Comparison of ENCODE assay signal across 36 mouse cellular contexts in genomic region chr1:170113616-170114015, GRCm38 (mm10). TPM values are rescaled to one million over a fixed set of nuclear protein-coding genes. Genes with fewer than 3 reads are reported as not detected.
"Had no signal": no experiment of that assay in that cellular context is flagged by ENCODE, and none has a peak within 500 bp of the region (broad histone marks: within the 10 kb centered on the region; RNA-seq: fewer than 3 reads in every experiment).

No protein-coding gene starts in this region.

- H3K36me3 ChIP-seq: heart, embryonic 12.5 days; heart, embryonic 13.5 days; heart, embryonic 15.5 days; hindbrain, embryonic 10.5 days; hindbrain, embryonic 12.5 days; hindbrain, embryonic 13.5 days; hindbrain, embryonic 15.5 days; intestine, embryonic 15.5 days; kidney, embryonic 15.5 days had no signal

- H3K27me3 ChIP-seq: heart, embryonic 12.5 days; heart, embryonic 13.5 days; heart, embryonic 15.5 days; hindbrain, embryonic 12.5 days; hindbrain, embryonic 13.5 days; hindbrain, embryonic 15.5 days; intestine, embryonic 15.5 days; kidney, embryonic 15.5 days had no signal

- DNase-seq: heart, postnatal 10 days; heart, postnatal 14 days; heart, postnatal 36 days; heart, postnatal 4 days; kidney, adult 11 months; kidney, adult 18-20 months; kidney, adult 2 months; kidney, adult 8-10 months; kidney, adult 9 months; kidney, postnatal 10 days; kidney, postnatal 14 days; kidney, postnatal 25 days; kidney, postnatal 36 days; kidney, postnatal 4 days; layer of hippocampus, adult 9-11 months; layer of hippocampus, postnatal 36 days had no signal

- H3K4me1 ChIP-seq: heart, embryonic 15.5 days; hindbrain, embryonic 12.5 days; hindbrain, embryonic 13.5 days; hindbrain, embryonic 15.5 days had no signal

- H3K4me2 ChIP-seq: heart, embryonic 11.5 days; heart, embryonic 12.5 days; heart, embryonic 13.5 days; heart, embryonic 15.5 days; hindbrain, embryonic 12.5 days; hindbrain, embryonic 13.5 days; hindbrain, embryonic 14.5 days; hindbrain, embryonic 15.5 days; intestine, embryonic 15.5 days; kidney, embryonic 15.5 days had no signal

- H3K27ac ChIP-seq: heart, embryonic 13.5 days; heart, embryonic 15.5 days; hindbrain, embryonic 10.5 days; hindbrain, embryonic 12.5 days; hindbrain, embryonic 13.5 days; hindbrain, embryonic 14.5 days; hindbrain, embryonic 15.5 days; hindbrain, postnatal 0 days; intestine, embryonic 15.5 days; kidney, embryonic 15.5 days; kidney, postnatal 0 days; layer of hippocampus, adult 2 months; left cerebral cortex, adult 2 months had no signal

- H3K9me3 ChIP-seq: heart, embryonic 12.5 days; heart, embryonic 13.5 days; heart, embryonic 15.5 days; hindbrain, embryonic 10.5 days; hindbrain, embryonic 12.5 days; hindbrain, embryonic 13.5 days; hindbrain, embryonic 15.5 days; intestine, embryonic 15.5 days; kidney, embryonic 15.5 days had no signal

- H3K9ac ChIP-seq: heart, embryonic 12.5 days; heart, embryonic 13.5 days; heart, embryonic 15.5 days; hindbrain, embryonic 12.5 days; hindbrain, embryonic 13.5 days; hindbrain, embryonic 14.5 days; hindbrain, embryonic 15.5 days; intestine, embryonic 15.5 days; kidney, embryonic 15.5 days had no signal

- ATAC-seq: hindbrain, embryonic 16.5 days; hindbrain, postnatal 0 days; inflammation-experienced regulatory T-cells, adult 6 months; intestine, embryonic 15.5 days; intestine, embryonic 16.5 days; intestine, postnatal 0 days had no signal

- H3K4me3 ChIP-seq: heart, embryonic 12.5 days; heart, embryonic 13.5 days; heart, embryonic 15.5 days; hindbrain, embryonic 10.5 days; hindbrain, embryonic 12.5 days; hindbrain, embryonic 13.5 days; hindbrain, embryonic 15.5 days; intestine, embryonic 15.5 days; kidney, embryonic 15.5 days; layer of hippocampus, adult 2 months; left cerebral cortex, adult 2 months had no signal

RNA-seq across cellular contexts. Expression of gene Ddr2, which starts 3.1 kb away (rescaled TPM):
- total RNA-seq: hematopoietic stem cell, adult 5-6 weeks had no signal
